Mouse (Mus musculus) frontal cortex, postnatal 36 days (tissue): Measurements from ENCODE around the gene Gm26602.

ENCODE experiments used
- DNase-seq, 2 experiments: peaks; one replicate each; pipeline ENCODE4 v3.0.0; 2022; ENCODE audit warnings: low spot score in 2 of 2

The Gm26602 gene

DNA sequence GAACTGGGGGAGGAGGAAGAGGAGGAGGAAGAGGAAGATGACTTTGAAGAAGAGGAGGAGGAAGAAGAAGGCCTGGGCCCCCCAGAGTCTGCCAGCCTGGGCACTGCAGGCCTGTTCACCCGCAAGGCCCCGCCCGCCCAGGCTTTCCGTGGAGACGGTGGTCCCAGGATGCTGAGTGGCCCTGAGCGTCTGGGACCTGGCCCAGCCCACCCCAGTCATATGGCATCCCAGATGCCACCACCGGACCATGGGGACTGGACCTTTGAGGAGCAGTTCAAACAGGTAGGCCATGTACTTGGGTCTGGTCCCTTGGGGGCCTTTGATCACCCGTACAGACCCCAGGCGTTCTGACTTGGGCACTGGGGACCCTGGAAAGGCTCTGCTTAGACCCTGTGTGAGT is 21.1 kb downstream of the Gm26602 start:
- no peak for DNase-seq

DNA sequence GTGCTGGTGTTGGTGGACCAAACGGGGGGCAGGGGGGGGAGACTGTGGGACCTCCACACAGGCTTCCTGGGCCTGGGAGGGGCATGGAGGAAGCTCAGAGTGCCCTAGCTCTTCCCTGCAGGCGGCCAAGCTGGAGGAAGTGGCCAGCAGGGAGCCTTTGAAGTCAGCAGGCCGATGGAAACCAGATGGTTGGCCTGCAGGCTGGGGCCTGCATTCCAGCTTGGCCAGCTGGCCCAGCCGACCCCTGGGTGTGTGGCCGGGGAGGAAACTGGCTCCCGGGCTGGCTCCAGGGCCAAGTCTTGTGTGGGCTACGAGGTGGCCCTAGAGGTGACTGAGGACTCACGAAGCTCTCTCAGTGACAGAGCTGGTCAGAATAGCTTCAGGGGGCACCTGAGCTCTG is 22.1 kb downstream of the Gm26602 start:
- DNase-seq: peak in 1 of 2 experiments; percentile 45

DNA sequence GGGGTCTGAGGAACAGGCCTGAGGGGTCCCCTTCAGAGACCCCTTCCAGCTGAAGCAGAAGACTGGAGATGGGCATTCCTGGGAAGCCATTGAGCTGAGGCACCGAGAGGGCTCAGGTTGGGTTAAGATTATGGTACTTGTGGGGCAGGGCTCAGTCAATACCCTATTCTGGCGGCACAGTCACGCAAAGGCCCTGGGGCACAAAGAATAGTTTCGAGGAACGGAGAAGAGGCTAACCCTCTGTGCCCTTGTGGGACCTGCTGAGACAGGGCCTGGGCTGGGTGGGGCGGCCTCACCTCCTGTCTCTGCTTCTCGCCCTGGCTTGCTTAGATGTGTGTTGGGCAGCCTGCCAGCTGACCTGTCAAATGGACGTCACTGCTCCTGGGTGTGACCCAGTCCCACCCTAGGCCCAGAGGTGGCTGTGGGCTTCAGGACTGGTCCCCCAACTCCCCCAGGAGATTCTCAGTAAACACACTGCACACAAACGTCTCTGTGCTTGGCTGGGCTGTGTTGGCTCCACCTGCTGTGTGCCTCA is 22.6 kb downstream of the Gm26602 start:
- no peak for DNase-seq

DNA sequence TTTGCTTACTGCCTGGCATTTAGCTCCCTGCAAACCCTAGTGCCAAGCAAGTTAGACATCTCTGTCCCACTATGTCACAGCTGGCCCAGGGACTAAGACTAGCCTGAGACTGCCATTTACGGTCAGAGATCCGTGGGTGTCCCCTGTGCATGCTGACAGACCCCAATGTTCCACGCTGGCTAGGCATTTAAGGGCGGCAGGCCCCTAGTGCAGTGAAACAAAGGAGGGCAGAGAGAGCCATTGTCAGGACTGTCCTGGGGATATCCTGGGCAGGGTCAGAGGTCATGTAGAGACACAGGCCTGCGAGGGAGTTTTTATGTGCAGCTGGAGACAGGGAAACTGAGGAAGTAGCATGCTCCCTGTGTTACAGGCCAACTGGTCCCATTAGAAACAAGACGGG is 23.2 kb downstream of the Gm26602 start:
- DNase-seq: no peak

DNA sequence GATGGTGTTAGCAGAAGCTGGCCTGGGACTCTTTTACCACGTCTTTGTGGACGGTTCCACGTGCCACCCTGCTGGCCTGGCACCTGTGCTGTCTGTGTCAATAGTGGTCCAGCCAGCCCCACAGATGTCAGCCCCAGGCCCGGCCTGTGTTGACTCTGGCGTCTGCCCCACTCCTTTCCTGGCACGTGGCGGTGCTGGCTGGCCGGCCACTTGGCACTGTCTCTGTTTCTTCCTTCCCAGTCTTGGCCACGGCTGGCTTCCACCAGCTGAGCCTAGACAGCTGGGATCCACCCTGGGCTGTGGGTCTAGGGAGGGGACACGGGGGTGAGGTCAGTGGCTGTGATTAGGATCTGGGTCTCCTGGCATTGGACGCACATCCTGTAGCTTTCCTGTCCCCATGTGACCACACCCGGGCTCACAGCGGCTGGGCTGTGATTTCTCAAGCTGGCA is 23.6 kb downstream of the Gm26602 start:
- peak; percentile 61 to 70 for DNase-seq

DNA sequence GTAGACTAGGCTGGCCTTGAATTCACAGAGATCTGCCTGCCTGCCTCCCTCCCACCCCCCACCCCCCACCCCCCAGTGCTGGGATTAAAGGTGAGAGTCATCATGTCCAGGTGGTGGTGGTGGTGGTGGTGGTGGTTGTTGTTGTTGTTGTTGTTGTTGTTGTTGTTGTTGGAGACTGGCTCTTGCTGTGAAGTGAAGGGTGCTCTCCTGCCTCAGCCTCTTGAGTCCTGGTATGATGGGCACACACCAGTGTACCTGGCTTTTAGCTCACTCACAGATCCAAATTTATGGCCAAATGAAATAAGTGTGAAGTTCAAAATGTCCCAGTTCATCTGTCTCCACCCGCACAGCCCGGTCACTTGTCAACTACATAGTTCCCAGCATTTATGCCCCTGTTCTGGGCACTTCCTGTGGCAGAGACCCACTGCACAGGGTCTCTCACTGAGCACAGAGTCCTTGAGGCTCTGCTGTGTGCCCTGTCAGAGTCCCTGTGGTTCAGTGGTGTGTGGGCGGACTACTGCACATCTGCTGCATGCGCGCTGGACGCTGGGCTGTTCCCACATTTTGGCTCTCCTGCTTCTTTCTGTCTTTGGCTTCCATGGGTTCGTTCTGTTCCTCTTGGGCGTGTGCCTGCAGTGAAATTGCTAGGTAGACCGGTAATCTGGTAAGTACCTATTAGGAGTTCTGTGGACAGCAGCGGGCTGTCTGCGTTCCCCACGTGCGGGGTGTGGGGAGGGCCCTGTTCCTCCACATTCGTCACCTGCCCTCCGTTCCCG is 24.3 kb downstream of the Gm26602 start:
- DNase-seq: no peak

DNA sequence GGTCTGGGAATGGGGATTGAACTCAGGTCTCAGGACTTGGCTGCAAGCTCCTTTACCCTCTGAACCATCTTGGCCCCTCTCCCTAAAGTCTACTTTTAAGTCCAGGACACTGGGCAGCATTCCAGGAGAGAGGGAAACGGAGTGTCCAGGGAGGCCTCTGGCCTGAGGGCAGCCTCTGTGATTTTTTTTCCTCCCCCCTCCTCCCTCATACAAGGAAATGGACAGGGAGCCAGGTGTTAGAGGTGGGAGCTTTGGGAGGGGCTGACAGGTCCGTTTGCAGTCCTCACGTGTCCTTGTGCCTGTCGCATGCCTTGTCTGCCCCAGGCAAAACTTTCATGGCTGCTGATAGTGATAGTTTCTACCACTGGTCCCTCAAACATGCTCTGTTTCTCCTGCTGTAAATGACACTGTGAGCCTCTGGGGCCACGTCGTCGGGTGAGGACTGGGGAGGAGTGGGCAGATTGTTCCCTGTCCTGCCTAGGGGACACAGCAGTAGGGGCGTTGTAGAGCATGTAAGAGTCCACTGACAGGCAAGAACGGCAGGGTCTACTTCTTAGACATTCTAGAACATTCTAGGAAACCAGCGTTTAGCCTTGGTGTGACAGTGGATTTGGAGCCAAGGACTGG is 25.7 kb downstream of the Gm26602 start:
- DNase-seq: no peak

DNA sequence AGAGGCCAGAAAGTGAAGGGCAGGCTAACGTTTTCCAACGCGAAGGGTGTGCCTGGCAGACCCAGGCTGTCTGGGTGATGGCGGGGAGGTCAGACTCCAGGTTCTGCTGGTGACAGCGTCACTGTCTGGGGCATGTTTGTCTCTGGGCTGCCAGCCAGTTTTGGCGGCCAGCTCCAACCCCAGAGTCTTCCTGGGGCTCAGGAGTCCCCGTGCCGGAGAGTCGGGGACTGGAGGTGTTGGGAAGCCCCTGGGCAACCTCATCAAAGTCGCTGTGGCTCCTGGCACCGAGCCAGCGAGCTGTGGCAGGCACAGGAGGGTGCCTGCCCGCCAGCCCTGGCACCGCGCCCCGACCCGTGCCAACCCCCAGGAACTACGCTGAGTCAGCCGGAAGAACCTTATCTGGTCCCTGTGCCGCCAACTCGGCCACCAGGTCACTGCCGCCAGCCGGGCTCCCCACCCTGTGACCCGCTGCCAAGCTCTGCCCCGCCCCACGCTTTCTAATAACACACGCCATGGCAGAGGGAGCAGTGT is 26.3 kb downstream of the Gm26602 start:
- no peak for DNase-seq

DNA sequence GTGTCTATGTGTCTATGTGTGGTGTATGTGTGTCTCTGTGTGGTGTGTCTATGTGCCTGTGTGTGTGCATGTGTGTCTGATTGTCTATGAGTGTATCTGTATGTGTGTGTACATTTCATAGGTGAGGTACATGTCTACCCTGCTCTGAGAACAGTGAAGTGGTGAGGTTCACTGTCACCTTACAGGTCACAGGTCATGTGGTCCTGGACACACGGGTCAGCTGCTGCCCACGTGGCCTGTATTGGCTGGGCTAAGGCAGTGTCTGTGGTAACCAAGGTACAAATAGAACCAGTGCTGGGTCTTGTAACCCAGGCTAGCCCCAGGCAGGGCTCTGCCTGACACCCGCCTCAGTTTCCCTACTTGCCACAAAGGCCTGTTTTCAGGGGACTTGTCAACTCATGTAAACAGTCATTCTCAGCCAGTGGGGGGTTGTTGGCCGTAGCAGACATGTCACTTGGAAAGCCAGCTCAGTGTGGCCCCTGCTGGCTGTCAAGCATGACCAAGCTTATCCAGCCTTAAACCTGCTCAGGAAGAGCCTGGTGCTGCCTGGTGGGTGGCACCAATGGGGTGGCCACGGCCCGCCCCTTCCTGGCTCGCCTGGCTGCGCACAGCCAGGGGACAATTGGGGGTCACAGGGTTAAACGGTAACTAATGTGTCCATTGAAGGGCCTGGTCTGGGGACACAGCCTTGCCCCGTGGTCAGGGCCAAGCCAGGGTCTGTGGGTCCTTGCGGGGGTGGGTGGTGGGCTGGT is 27.3 kb downstream of the Gm26602 start:
- no peak for DNase-seq

DNA sequence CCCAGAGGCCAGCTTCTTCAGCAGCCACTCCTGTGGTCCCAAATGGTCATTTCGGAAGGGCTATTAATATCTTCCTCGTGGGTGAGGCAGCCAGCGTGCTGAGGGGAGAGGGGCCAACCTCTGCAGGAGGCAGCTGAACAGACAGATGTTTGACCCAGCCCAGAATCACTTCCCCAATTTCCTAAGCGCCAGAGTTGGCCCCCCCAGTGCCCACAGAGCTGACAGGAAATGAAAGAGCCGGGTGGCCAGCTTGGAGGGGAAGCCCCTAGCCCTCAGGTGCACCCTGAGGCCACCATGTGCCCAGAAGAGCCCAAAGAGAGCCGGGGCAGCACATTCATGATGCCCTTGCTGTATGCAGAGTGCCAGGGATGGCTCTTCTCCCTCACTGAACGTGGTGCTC is 30.1 kb downstream of the Gm26602 start:
- no peak for DNase-seq

DNA sequence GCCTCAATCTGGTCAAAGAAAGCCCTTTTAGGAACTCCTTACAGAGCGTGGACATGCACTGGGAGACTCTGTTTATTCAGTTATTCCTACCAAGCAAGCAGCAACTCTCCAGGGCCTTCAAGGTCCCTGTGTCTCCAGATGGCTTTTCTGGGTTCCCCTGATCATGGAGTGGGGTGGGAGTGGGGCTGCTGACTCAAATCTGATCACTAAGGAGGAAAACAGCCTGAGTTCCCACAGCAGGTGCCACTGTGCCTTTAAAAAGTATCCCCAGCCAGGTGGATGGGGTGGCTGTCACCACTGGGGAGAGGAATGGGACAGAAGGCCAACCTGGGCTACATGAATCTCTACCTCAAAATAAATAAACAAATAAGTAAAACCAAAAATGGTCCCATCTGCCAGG is 32.3 kb downstream of the Gm26602 start:
- no peak for DNase-seq

DNA sequence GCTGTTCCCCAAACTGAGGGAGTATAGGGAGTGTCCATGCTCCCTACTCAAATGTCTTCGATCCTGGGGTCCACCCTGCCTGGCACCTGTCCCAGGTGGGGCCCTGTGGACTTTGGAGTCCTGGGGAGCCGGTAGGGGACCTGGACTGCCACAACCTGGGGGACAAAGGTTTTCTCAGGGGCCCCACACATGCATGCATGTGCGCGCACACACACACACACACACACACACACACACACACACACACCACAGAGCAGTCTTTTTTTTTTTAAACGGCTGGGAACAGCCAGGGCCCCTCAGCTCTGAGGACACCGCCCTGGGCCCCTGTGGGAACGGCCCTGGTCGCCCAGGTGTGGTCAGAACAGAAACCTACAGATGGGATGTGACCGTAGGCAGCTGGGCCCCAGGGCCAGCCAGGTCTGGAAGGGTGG is 32.8 kb downstream of the Gm26602 start:
- DNase-seq: no peak

DNA sequence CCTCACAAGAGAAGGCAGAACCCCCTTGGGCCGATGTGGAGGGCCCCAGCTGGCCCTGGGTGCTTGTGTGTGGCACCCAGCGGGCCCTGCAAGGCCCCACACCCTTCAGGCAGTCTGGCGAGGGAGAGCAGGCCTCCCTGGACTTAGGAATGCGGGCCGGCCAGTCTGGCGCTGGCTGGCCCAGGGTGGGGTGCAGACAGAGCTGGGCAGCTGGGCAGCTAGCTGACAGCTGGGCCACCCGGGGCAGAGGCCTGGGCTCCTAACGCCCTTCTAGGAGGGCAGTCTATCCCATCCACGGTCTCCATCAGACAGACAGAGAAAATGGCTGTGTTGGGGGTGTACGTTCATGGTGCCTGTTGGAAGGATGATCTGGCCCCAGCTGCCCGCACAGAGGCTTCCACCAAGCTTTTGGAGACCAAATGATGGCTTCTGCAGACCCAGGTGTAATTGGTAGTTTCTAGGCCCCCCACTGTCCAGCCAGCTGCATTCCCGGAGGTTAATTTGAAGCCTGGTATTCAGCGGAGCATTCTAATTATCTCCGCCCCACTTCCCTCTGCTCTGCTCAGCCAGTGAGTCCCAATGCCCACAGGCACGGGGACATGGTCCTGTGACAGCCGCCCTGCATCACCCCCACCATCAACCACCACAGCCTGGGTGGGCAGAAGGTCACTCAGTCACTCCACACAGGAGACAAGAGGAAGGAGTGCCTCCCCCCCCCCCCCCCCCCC is 35.0 kb downstream of the Gm26602 start:
- no peak for DNase-seq

DNA sequence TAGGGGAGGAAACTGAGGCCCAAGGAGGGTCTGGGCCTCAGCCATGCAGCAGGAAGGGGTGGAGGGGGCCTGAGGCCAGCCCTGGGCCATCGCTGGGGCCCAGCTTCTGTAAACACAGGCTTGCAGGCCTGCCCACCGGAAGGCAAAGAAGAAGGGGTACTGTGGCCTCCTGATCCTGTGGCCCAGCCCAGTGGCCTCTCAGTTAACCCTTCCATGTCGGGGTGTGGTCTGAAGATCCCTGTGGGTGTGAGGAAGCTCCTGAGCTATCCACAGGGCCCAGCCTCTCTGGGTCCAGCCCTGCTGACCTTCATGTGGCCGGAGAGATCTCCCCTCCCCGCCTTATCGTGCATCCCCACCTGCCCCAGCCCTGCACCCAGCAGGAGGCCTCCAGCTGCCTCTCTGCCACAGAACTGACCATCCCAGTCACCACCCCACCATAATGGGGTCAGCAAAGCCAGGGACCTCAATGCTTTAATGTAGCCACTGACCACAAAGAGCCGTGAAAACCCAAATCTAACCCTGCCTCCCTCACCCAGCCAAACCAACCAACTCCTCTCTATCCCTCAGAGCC is 36.2 kb downstream of the Gm26602 start:
- no peak for DNase-seq

DNA sequence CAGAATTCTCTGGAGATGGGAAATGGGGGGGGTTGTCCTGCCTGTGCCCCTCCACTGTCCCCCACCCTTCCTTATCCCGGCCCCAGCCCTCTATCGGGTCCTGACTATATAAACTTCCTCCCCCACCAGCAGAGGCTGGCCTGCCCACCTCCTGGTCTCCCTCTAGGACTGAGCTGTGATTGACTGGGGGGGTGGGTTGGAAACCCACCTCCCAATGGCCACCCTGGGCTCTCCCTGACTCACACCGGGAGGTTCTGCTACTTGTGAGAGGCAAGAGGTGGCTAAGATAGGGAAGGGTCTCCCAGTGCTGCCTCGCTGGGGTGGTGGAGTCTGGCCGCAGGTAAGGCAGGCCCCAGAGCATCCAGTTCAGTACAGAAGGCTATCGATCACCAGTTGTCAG is 36.8 kb downstream of the Gm26602 start:
- no peak for DNase-seq

DNA sequence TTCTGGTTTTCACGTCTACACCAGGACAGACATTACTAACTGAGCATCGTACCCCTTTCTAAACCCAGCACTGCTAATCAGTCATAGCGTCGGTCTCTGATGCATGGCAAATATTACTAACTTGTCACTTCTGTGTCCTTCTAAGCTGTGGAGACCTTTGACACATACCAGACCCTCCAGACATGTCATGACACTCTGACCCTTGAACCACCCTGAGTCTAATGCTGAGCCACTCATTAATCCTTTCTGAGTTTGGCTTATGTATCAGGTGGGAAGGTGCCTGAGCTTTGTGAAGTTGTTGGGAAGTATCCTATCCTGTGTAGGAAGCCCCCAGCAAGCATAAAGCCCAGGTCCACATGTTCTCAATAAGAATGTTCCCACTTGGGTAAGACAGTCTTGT is 39.2 kb downstream of the Gm26602 start:
- DNase-seq: no peak

DNA sequence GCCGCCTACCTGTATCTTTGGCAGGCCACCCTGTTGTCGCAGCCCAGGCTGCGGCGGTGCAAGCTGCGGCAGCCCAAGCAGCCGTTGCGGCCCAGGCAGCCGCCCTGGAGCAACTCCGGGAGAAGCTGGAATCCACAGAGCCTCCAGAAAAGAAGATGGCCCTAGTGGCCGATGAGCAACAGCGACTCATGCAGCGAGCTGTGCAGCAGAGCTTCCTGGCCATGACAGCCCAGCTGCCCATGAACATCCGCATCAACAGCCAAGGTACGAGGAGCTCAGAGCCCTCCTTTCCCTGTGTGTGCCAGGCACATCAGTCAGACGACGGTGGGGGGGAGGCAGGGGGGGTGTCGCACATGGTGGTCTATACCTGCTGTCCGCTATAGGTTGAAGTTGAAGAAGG is 40.0 kb downstream of the Gm26602 start:
- DNase-seq: no peak

DNA sequence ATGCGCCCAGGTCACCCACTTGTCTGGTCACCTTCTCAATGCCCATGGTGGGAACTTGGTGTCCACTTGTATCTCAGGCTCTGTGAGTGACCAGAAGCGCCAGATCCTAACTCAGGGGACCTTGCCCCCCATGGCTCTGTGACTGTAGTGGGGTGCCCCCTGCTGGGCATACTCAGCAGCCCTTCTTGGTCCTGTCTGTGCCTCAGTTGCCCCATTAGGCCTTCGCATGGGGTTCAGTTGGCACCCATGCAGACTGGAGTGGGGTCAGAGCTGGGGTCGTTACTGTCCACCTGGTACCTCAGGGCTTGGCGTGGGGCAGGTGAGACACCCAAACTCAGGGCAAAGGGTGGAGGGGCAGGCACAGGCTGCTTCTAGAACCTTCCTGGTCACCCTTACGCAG is 43.3 kb downstream of the Gm26602 start:
- DNase-seq: no peak

DNA sequence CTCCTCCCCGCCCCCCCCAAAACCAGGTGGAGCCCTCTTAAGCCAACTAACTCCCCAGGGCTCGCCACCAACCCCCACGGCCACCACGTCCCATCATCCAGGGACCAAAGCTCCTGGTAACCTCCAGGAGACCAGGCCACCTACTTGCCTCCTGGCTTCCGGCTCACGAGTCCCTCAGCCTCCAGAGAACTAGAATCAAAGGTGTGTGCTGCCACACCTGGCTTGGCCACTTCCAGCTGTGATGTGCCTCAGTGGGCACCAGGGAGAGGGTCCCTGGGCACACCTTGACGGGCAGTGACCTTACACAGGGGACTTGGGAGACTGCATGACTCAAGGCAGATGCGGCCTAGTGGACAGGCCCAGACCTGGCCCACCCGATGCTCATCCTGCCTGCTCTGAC is 45.0 kb downstream of the Gm26602 start:
- no peak for DNase-seq

DNA sequence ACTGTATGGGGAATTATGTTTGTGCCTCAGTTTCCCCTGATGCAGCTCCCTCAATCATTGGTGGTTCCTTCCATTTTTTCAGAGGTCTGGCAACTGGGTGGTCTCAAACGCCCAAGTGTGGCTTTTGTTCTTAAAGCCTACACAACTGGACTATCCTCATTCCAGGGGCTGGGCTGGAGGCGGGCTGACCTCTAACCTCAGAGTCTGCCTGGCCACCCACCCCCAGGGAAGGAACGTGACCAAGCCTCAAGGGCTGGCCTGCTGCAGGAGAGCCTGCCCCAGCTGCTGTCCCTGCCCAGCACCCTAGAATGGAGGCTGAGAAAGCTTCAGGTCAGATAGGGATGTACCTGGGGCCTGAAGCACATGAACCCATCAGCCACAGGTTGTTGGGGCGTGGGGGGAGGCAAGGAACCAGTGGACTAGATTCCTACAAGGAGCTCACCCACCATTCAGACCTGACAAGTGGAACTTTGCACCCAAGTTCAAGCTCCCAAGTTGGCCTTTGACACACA is 46.0 kb downstream of the Gm26602 start:
- DNase-seq: no peak
